Mouse (Mus musculus) MEL-GATA-1-ER (cell line): ENCODE measurements at regions not wholly inside any gene's neighbourhood (a gene's known extent, or its start where the extent isn't known, plus 50 kb on each side); places are given as distances from the start of the nearest gene placed in this dataset.

Experiments used
- DNase-seq: peaks from one replicate; pipeline ENCODE4 v3.0.0-alpha.2; 2012; ENCODE audit warnings: low read depth; ENCODE audit errors: extremely low read depth

GRCm38 (mm10) chr5:67487965-67488409 is 59.9 kb upstream of the Bend4 start:
- DNase-seq, result no peak

- DNase-seq, result peak; percentile 17
Measured at GRCm38 (mm10) chr5:67490709-67491108, 62.6 kb upstream of the Bend4 start.

- no peak for DNase-seq
Measured at GRCm38 (mm10) chr5:67492893-67493302, 64.8 kb upstream of the Bend4 start.

GRCm38 (mm10) chr5:67496710-67497109 is 68.6 kb upstream of the Bend4 start:
- no peak for DNase-seq

GRCm38 (mm10) chr5:67520251-67520650 is 87.4 kb upstream of the Shisa3 start:
- no peak for DNase-seq

GRCm38 (mm10) chr5:67521423-67521912 is 86.2 kb upstream of the Shisa3 start:
- no peak for DNase-seq

- DNase-seq, result no peak
Measured at GRCm38 (mm10) chr5:67530149-67530548, 77.5 kb upstream of the Shisa3 start.

GRCm38 (mm10) chr5:67530957-67531356 is 76.7 kb upstream of the Shisa3 start:
- peak; percentile 22 for DNase-seq

- peak; percentile 70 for DNase-seq
Measured at GRCm38 (mm10) chr5:67532351-67532750, 75.3 kb upstream of the Shisa3 start.

- DNase-seq, result no peak
Measured at GRCm38 (mm10) chr5:67532756-67533255, 74.9 kb upstream of the Shisa3 start.

GRCm38 (mm10) chr5:67534056-67534455 is 73.6 kb upstream of the Shisa3 start:
- DNase-seq, result no peak

GRCm38 (mm10) chr5:67537990-67538389 is 69.7 kb upstream of the Shisa3 start:
- no peak for DNase-seq

GRCm38 (mm10) chr5:67539591-67540238 is 68.0 kb upstream of the Shisa3 start:
- no peak for DNase-seq

- DNase-seq, result no peak
Measured at GRCm38 (mm10) chr5:67541867-67542266, 65.8 kb upstream of the Shisa3 start.

GRCm38 (mm10) chr5:67544028-67544589 is 63.6 kb upstream of the Shisa3 start:
- no peak for DNase-seq

- DNase-seq, result no peak
Measured at GRCm38 (mm10) chr5:67550257-67550656, 57.4 kb upstream of the Shisa3 start.

GRCm38 (mm10) chr5:67551668-67552390 is 55.9 kb upstream of the Shisa3 start:
- no peak for DNase-seq

GRCm38 (mm10) chr5:67552865-67553264 is 54.8 kb upstream of the Shisa3 start:
- DNase-seq, result no peak
